Mouse (Mus musculus) WW6 (cell line): Measurements from ENCODE around the gene Peli3.

Experiments
- DNase-seq: peaks from one replicate; pipeline ENCODE4 v3.0.0-alpha.2; 2013; ENCODE audit warnings: low read depth, low spot score

Gene Peli3

GRCm38 (mm10) chr19:4909376-4909775 lies 33.6 kb downstream of the Peli3 start:
- DNase-seq = no peak

GRCm38 (mm10) chr19:4908107-4908506 lies 34.8 kb downstream of the Peli3 start:
- peak; percentile 49 for DNase-seq

- DNase-seq = peak; percentile 52
Observed at GRCm38 (mm10) chr19:4905979-4906794, 36.7 kb downstream of the Peli3 start, which contains the start of gene Bbs1. Bbs1 (minus strand) TSS chr19:4906628.

DNA sequence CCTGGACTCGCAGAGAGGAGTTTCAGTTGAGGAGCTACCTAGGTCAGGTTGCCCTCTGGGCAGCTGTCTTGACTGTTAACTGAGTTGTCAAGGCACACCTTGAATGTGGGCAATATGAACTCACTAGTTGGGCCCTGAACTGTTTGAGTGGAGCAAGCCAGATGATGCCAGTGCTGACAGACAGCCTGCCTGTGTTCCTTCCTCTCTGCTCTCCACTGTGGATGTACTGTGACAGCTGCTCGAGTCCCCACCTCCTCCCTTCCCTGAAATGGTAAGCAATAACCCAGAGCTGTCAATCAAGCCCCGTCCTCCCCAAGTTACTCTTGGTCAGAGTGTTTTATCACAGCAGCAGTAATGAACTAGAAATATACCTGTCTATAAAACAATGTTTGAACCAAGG lies 43.0 kb downstream of the Peli3 start:
- no peak for DNase-seq

GRCm38 (mm10) chr19:4898972-4899371 lies 44.0 kb downstream of the Peli3 start:
- DNase-seq = no peak

DNA sequence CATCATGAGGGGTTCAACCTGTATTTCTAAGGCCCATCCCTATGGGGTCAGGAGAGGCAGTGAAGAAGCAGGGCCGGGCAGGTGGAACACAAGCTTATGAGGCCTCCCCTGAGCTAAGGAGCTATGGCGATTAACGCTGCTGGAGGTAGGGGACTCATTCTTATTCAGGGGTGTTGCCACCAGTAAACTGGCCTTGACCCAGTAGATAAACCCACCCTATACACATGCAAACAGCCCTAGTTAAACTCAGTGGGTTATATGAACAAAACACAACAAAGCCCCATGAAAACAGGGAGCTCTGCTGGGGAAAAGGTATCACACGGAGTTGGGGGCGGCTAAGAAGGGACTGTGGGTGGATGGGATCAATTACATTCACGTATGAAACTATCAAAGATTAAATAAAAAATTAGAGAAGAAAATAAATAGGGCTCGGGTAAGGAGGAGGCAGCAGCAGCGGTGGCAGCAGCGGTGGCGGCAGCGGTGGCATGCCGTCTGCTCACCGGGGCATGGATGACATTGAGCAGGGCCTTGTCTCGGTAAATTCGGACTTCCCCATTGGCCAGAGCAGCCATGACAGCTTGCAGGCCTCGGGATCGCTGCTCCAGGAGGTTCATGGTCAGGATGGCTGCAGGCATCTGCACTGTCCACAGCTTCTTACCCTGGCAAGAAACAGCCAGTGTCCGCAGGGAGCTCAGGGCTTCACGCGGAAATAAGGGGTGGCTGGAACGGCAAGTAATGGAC lies 46.0 kb downstream of the Peli3 start:
- peak; percentile 57 for DNase-seq

GRCm38 (mm10) chr19:4891798-4892197 lies 51.1 kb downstream of the Peli3 start:
- no peak for DNase-seq

- DNase-seq = no peak
Observed at GRCm38 (mm10) chr19:4889791-4890190, 53.1 kb downstream of the Peli3 start.

GRCm38 (mm10) chr19:4883961-4884360 lies 59.0 kb downstream of the Peli3 start:
- no peak for DNase-seq
